Mouse (Mus musculus) embryonic facial prominence, embryonic 11.5 days (tissue): Measurements from ENCODE around the gene Fam53b. TPM values are rescaled to one million over a fixed set of nuclear protein-coding genes. Genes with fewer than 3 reads are reported as not detected.

Experiments used
- ATAC-seq: fragments of 200-750 bp; cut with Nextera tagmentation; replicated peaks from 2 replicates; pipeline ENCODE4 v1.8.0; 2017; ENCODE audit warnings: low read depth; ENCODE audit not compliant: insufficient number of reproducible peaks, low FRiP score, low TSS enrichment
- DNase-seq: peaks from one replicate; pipeline ENCODE4 v3.0.0-alpha.2; 2015; ENCODE audit warnings: low spot score
- H3K27ac ChIP-seq: fragments of 300-500 bp; sonication (generic); replicated peaks from 2 replicates; pipeline ENCODE4 v1.5.1; 2014; ENCODE audit warnings: mild to moderate bottlenecking, low read depth, low read length, control low read depth
- H3K27me3 ChIP-seq: fragments of 300-500 bp; sonication (generic); 2 replicates; pipeline ENCODE4 v1.6.1; 2014; ENCODE audit warnings: mild to moderate bottlenecking, low read length, moderate library complexity, mixed read lengths; ENCODE audit not compliant: control insufficient read depth, insufficient read depth
- H3K36me3 ChIP-seq: fragments of 300-500 bp; sonication (generic); replicated peaks from 2 replicates; pipeline ENCODE4 v1.6.1; 2014; ENCODE audit warnings: low read depth, mild to moderate bottlenecking, low read length, moderate library complexity, mixed read lengths; ENCODE audit not compliant: control insufficient read depth, insufficient read depth
- H3K4me1 ChIP-seq: fragments of 300-500 bp; sonication (generic); 2 replicates; pipeline ENCODE4 v1.6.1; 2014; ENCODE audit warnings: low read length, mixed read lengths; ENCODE audit not compliant: control insufficient read depth, insufficient read depth
- H3K4me2 ChIP-seq: fragments of 300-500 bp; sonication (generic); 2 replicates; pipeline ENCODE4 v1.6.1; 2014; ENCODE audit warnings: low read depth, mild to moderate bottlenecking, control low read depth, low read length, moderate library complexity
- H3K4me3 ChIP-seq: fragments of 300-500 bp; sonication (generic); 2 replicates; pipeline ENCODE4 v1.5.1; 2014; ENCODE audit warnings: low read depth, low read length, control low read depth
- H3K9ac ChIP-seq: fragments of 300-500 bp; sonication (generic); replicated peaks from 2 replicates; pipeline ENCODE4 v1.6.1; 2014; ENCODE audit warnings: mild to moderate bottlenecking, control low read depth, low read length
- H3K9me3 ChIP-seq: fragments of 300-500 bp; sonication (generic); replicated peaks from 2 replicates; pipeline ENCODE4 v1.6.1; 2016; ENCODE audit warnings: mild to moderate bottlenecking, low read length, inconsistent platforms, mixed read lengths; ENCODE audit not compliant: control insufficient read depth
- WGBS: fragments of 180-500 bp; shearing (Covaris S2); extraction: QIAGEN DNeasy Blood & Tissue Kit; methylation state at CpG from one replicate; pipeline ENCODE4 v1.1.7; 2014; 5-methylcytosine and 5-hydroxymethylcytosine counted together
- polyA plus RNA-seq: library from polyadenylated mRNA; unstranded; fragments of >200 nt; fragmentation: Nextera tagmentation; extraction: Ambion mirVana; gene quantifications from 2 replicates; pipeline ENCODE4 v1.2.1, GENCODE M21; 2014

Gene Fam53b
- polyA plus RNA-seq, 1 experiment from 2014 or later, result 11.8 TPM

DNA sequence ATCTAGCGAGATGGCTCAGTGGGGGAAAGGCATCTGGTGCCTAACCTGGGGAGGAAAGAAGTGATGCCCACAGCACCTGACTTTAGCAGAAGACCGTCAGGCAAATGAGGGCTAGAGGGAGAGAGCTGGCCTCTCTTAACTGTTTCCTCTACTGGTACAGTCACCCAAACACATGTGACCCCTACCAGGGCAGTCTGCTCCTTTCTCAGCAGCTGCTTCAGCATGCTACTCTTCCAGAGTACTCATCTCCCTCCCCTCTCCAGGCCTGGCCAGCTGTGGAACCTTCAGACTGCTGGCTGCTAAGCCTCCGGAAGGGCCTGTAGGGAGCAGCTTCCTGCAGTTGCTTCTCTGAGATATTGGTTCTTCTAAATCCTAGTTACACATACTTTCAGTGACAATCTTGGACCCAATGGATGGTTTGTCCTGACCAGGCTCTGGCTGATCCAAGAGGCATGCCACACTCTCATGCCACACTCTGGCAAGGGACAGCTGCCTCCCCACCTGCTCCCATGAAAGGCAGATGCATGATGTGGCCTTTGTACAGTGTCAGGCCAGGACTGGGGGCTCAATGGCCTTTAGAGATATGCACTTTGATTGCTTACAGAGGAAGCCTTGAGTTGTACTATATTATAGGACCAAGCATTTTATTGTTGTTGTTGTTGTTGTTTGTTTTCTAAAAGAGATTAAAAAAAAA lies 65.5 kb downstream of the Fam53b start:
- WGBS, result 88% methylated on average over 3 of the region's 3 CpGs
- DNase-seq, result no peak

DNA sequence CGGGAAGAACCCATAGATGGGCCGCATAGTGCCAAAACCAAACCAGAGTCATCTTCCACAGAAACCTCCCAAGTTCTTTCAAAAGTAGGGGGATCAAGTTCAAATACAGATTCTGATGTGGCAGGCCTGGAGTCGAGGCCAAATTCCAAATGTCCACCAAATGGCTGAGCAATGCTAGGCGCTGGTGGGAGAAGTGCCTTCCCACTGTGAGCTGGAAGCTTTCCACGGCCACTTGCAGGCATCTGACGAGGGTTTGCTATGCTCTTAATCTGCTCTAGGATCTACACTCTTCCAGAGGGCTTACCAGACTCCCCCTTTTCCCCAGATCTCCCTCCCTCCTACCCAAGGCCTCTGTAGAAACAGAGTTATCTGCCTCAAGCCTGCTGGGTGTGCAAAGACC lies 66.6 kb downstream of the Fam53b start:
- no peaks in the 10 kb centered on the region for H3K36me3 ChIP-seq
- no peak overlapping the region for H3K9ac ChIP-seq
- ATAC-seq (no peak), DNase-seq (no peak)
- no peak overlapping the region for H3K4me3 ChIP-seq
- H3K27ac ChIP-seq, result no peak overlapping the region
- H3K27me3 ChIP-seq, result no peaks in the 10 kb centered on the region
- H3K9me3 ChIP-seq, result no peaks in the 10 kb centered on the region
- WGBS, result 82% methylated on average over 6 of the region's 6 CpGs
- no peak overlapping the region for H3K4me2 ChIP-seq
- H3K4me1 ChIP-seq, result no peaks in the 10 kb centered on the region

More for the DNA sequence above, 65.5 kb downstream of the Fam53b start:
- no peak overlapping the region for H3K9ac ChIP-seq
- H3K27ac ChIP-seq, result no peak overlapping the region
- H3K36me3 ChIP-seq, result no peaks in the 10 kb centered on the region
- no peak overlapping the region for H3K4me3 ChIP-seq
- H3K27me3 ChIP-seq, result no peaks in the 10 kb centered on the region
- no peaks in the 10 kb centered on the region for H3K9me3 ChIP-seq
- H3K4me2 ChIP-seq, result no peak overlapping the region
- no peak for ATAC-seq
- H3K4me1 ChIP-seq, result no peaks in the 10 kb centered on the region

DNA sequence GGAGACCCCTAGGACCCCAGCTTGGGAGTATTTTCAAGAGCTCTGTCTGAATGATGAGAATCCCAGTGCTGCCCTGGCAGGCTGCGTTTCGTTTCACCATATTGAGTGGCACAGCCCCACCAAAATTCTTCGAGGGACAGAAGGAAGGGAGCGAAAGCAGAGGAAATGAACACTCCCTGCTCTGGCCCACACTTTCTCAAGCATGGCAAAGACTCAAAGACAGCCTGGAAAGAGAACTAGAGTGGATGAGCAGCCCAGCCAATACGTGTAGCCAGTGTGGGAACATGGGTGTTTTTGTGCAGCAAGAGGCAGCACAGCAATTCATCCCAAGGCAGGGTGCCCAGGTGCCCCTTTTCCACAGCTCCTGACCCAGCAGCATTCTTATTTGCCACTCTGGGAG lies 70.8 kb downstream of the Fam53b start:
- H3K27ac ChIP-seq, result no peak overlapping the region
- H3K9me3 ChIP-seq, result no peaks in the 10 kb centered on the region
- H3K4me1 ChIP-seq, result no peaks in the 10 kb centered on the region
- H3K27me3 ChIP-seq, result no peaks in the 10 kb centered on the region
- DNase-seq (no peak), ATAC-seq (no peak)
- H3K36me3 ChIP-seq, result no peaks in the 10 kb centered on the region
- WGBS, result 84% methylated on average over 5 of the region's 5 CpGs
- no peak overlapping the region for H3K4me2 ChIP-seq
- H3K9ac ChIP-seq, result no peak overlapping the region
- H3K4me3 ChIP-seq, result no peak overlapping the region

DNA sequence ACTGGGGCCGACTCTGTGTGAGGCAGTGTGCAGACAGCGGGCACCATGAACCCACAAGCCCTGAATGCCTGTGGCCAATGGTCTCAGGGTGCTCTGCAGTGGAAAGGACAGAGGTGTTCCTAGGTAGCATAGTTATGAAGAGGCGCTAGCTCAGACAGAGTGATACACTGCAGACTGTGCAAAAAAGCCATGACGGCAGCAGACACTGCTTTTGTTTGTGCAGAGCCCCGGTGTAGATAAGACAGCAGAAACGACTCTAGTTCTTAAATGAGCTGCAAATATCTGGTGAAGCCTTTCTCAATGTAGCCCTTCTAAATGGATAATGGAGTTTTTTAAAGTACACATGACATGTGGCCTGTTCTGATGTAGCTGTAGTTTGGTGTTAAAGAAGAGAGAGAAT lies 73.9 kb downstream of the Fam53b start:
- H3K36me3 ChIP-seq, result no peaks in the 10 kb centered on the region
- H3K27ac ChIP-seq, result no peak overlapping the region
- H3K9me3 ChIP-seq, result no peaks in the 10 kb centered on the region
- no peak overlapping the region for H3K4me3 ChIP-seq
- H3K9ac ChIP-seq, result no peak overlapping the region
- no peak overlapping the region for H3K4me2 ChIP-seq
- WGBS, result 89% methylated on average over 6 of the region's 6 CpGs
- ATAC-seq (no peak), DNase-seq (no peak)
- H3K4me1 ChIP-seq, result peaks cover 5% of the 10 kb centered on the region; the same call in 1 of the 2 replicates
- H3K27me3 ChIP-seq, result no peaks in the 10 kb centered on the region

DNA sequence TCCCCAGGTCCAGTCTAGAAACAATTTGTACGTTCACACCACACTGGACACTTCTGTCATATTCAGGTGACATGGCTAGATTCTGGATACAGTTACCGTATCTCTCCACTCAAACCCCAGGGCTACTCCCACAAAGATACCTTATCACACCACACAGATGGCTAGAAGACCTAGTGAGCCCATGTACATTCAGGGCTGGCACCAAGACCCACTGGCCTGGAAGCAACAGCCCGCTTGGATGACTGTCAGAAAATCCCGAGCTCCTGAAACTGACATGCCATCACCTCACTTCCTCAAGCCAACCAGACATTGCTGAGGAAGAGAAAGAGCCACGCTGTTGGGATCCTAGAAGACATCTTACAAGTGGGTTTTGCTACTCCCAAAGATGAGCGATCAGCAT lies 74.8 kb downstream of the Fam53b start:
- 89% methylated on average over 6 of the region's 6 CpGs for WGBS
- no peak for ATAC-seq
- Histone ChIP-seq H3K9me3 (no peaks in the 10 kb centered on the region), H3K4me1 (peaks cover 5% of the 10 kb centered on the region; the same call in 1 of the 2 replicates), H3K27ac (no peak overlapping the region), H3K36me3 (no peaks in the 10 kb centered on the region), H3K4me3 (no peak overlapping the region), H3K9ac (no peak overlapping the region), H3K4me2 (no peak overlapping the region), H3K27me3 (no peaks in the 10 kb centered on the region)
- DNase-seq, result no peak

DNA sequence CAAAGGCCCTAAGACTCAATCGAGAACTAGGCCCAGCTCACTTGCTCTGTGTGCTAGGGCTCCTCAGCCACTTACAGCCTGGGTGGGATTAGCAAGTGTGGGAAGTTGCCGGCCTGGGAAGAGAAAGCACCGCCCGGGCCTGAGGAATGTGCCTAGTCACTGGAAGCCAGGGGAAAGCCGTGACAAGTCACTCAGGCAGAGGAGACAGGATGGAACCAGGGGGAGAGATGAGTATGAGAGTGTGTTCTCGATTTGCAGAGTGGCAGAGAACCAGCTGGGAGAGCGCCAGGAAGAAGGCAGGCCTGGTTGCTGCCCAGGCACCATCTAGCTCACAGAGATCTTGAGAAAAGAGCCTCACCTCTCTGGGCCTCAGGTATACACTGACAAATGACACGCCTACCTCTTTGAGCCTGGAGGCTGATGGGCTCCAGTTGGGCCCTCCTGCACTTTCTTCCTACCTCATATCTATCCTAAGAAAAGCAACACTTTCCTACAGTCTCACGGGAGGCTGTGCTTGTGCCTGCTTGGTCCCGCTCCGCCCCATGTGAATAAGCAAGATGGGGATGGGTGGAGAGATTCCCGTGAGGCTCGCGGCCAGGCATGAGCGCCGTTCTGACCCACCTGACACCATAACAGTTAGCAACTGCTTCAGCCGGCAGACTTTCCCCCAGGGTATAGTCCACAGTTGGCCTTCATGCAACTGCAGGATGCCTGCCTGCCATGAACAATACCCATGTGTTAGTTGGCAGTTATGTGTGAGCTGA lies 77.4 kb downstream of the Fam53b start:
- WGBS, result 59% methylated on average over 17 of the region's 17 CpGs
- Histone ChIP-seq H3K4me1 (peaks cover 5% of the 10 kb centered on the region; the same call in 1 of the 2 replicates), H3K36me3 (no peaks in the 10 kb centered on the region), H3K27me3 (no peaks in the 10 kb centered on the region), H3K9me3 (no peaks in the 10 kb centered on the region), H3K4me2 (no peak overlapping the region), H3K4me3 (no peak overlapping the region), H3K9ac (no peak overlapping the region), H3K27ac (no peak overlapping the region)
- DNase-seq (peak; percentile 51), ATAC-seq (no peak)

DNA sequence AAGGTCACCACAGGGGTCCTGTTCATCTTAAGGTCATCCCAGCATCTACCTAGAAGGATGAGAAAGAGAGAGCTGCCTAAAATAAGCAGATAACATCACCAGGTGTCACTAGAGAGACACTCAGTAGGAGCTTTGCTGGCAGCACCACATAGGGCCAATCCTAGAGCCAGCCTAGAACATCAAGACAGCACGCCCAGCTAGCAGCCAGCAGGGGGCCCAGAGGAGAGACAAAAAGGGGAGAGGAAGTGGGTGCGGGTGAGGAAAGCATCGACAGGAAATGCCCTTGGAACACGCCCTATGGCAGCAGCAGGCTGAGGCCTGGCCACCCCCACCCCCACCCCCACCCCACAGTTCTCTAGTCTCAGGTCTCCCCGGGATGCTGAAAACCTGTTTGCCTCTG lies 78.5 kb downstream of the Fam53b start:
- 0 out of 2 replicates have a peak, but pooled peaks have one; percentile 27 for ATAC-seq
- H3K9ac ChIP-seq, result no peak overlapping the region
- DNase-seq, result peak; percentile 51
- 44% methylated on average over 5 of the region's 5 CpGs for WGBS
- peaks cover 5% of the 10 kb centered on the region; the same call in 1 of the 2 replicates for H3K4me1 ChIP-seq
- no peak overlapping the region for H3K27ac ChIP-seq
- no peak overlapping the region for H3K4me2 ChIP-seq
- no peaks in the 10 kb centered on the region for H3K9me3 ChIP-seq
- H3K27me3 ChIP-seq, result no peaks in the 10 kb centered on the region
- H3K36me3 ChIP-seq, result no peaks in the 10 kb centered on the region
- H3K4me3 ChIP-seq, result no peak overlapping the region

DNA sequence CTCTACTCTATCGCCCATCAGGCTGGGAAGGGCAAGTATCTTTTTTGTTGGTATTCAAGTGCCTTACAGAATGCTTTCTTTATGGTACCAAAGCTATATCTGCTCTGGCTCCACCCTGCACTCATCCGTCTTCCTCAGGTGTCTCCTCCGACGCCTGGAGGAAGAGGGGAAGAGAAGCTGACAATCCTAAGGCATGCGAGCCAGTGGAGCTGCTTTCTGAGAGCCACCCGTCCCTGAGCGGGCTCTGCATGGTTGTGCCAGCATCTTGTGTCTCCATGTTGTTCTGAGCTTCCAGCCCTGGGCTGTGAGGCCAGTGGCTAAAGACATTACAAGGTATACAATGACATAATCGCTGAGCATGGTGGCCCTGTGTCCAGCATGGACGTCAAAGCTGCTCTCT lies 79.5 kb downstream of the Fam53b start:
- Histone ChIP-seq H3K4me2 (no peak overlapping the region), H3K36me3 (no peaks in the 10 kb centered on the region), H3K27me3 (no peaks in the 10 kb centered on the region), H3K27ac (no peak overlapping the region), H3K9me3 (no peaks in the 10 kb centered on the region), H3K9ac (no peak overlapping the region), H3K4me3 (no peak overlapping the region), H3K4me1 (peaks cover 5% of the 10 kb centered on the region; the same call in 1 of the 2 replicates)
- no peak for DNase-seq
- WGBS, result 85% methylated on average over 9 of the region's 9 CpGs
- ATAC-seq, result no peak
